Mouse (Mus musculus) mature B cell (primary cell): Measurements from ENCODE around the gene Gm49396.

Source experiments
- in situ Hi-C: fragments of 300-500 bp; cut with MboI; formaldehyde crosslinking; loops from 2 replicates; pipeline ENCODE4 v1.14.3; 2019

Gene Gm49396

GRCm38 (mm10) chr7:30552102-30553020, 10.8 kb upstream of the Gm49396 start, which contains the start of the genes Hspb6 and Proser3:
Gene Hspb6, plus strand, starts transcription at chr7:30552178.
Gene Proser3, minus strand, starts transcription at chr7:30552299.
- in situ Hi-C loops: no loop called here

GRCm38 (mm10) chr7:30553021-30553589, 10.0 kb upstream of the Gm49396 start:
- in situ Hi-C loops: no loop called here

- in situ Hi-C loops: no loop called here
These were observed 9.1 kb upstream of the Gm49396 start for GRCm38 (mm10) chr7:30553810-30554584.

DNA sequence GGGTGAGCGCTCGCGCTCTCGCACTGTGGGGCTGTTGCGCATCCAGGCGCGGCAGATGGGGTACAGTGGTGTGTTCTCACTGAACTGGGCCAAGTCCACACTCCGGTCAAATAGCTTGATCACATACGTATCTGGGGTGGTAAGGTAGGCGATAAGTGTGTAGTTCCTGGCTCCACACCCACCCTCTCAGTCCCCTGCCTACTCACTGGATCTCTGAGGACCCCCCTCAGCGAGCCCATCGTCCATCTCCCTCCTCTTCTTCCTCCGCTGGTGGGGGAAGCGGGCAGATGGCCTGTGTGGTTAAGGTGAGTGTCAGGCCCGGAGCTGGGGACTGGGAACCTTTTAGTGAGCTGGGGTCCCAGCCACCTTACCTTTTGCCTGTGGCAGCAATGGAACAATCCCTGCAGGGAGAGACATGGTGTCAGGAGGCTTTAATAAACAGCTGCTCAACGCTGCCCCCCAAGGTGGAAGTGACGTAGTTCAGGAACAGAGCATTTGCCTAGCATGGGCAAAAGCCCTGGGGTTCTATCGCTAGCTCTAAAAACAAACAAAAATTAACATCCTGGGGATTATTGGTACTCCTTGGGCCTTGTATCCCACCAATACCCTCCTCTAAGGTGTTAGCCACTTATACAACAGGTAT, 6.1 kb upstream of the Gm49396 start:
- in situ Hi-C loops: no loop called here

DNA sequence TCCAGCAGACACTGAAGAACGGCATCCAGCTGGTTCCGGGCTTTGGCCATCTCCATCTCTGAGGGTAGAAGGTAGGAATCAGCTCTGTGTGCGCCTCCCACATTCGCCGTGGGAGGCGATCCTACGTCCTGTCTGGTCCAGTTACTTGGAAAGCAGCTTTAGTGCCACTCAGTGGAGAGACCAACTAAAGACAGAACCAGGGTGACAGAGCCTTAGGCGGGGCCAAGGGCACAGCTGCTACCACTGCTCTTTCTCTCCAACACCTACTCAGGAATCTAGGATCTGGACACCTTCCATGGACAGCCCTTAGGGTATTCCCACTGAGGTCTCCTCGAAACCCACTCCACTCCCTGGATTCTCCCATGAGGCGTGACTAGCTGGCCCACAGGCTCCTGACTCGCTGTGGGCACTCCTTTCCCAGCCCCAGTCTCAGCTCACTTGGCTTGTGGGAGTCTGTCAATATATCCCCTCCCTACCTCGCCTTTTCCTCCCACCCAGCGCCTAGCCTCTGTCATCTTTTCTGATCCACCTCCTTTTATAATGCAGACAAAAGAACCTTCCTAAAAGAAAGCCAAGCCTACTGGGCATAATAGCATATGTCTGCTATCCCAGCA, 5.1 kb upstream of the Gm49396 start:
- in situ Hi-C loops: no loop called here

GRCm38 (mm10) chr7:30558656-30559442, 4.3 kb upstream of the Gm49396 start:
- in situ Hi-C loops: no loop called here

- in situ Hi-C loops: no loop called here
These were observed 3.6 kb upstream of the Gm49396 start, which contains the start of gene Lin37 for GRCm38 (mm10) chr7:30559443-30559954. Gene Lin37, minus strand, starts transcription at chr7:30559838.

DNA sequence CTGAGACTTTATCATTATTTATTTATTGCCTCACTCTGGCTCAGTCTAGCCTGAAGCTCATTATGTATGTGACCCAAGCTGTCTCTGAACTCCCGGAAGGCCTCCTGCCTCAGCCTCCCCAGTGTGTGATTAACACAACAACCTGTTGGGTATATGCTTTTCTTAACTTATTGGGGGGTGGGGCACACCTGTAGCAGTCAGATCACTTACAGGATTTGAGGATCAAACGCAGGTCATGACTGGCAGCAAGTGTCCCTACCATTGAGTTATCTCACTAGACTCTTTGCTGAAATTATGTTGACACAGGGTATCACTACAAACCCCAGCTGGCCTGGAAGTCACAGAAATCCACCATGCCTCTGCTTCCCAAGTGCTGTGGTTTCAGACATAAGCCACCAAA, 2.8 kb upstream of the Gm49396 start:
- in situ Hi-C loops: no loop called here

- in situ Hi-C loops: no loop called here
These were observed 523 bp upstream of the Gm49396 start for GRCm38 (mm10) chr7:30562526-30563116.

- in situ Hi-C loops: no loop called here
These were observed 749 bp downstream of the Gm49396 start for GRCm38 (mm10) chr7:30563906-30564280.

DNA sequence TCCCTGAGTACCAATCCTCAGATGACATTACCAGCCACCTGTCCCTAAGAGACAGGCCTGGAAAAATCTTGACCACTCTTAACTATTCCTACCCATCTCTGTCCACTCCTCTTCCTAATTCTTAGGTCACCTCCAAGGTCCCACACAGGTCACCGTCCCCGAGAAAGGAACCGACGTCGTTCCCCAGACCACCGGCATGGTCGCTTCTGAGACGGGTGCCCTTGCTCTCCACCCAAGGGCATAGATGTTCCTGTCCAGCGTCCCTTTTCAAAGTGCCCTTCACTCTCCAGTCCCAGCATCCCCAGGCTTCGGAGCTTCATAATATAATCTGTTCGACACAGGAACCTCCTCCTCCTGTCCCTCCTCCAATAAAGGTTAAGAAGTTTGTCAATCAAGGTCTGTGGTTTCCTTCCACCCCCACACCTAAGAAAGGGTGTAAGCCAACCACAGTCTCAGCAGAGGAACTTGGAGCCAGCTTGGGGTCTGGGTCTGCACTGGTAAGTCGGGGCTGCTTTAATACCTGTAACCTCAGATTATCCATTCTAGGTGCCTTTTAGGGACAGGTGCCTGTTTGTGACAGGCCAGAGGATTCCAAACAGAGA, 1.9 kb downstream of the Gm49396 start, which contains the start of gene Igflr1:
Gene Igflr1 (plus strand): TSS at position 458 of the 602 bp plus-strand sequence.
- in situ Hi-C loops: no loop called here

DNA sequence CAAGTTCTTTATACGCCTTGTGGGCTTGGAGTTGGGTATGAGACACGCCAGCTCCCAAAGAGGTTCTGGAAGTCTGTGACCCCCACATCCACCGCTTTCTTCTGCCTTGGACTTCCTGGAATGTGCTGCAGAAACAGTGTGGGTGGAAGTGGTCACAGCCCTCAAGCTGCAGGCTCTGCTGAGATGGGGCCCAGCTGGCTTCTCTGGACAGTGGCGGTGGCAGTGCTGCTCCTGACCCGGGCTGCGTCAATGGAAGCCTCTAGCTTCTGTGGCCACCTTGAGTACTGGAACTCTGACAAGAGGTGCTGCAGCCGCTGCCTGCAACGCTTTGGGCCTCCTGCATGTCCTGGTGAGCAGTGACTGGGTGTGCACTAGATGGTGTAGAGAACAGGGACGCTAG, 2.9 kb downstream of the Gm49396 start:
- in situ Hi-C loops: no loop called here

DNA sequence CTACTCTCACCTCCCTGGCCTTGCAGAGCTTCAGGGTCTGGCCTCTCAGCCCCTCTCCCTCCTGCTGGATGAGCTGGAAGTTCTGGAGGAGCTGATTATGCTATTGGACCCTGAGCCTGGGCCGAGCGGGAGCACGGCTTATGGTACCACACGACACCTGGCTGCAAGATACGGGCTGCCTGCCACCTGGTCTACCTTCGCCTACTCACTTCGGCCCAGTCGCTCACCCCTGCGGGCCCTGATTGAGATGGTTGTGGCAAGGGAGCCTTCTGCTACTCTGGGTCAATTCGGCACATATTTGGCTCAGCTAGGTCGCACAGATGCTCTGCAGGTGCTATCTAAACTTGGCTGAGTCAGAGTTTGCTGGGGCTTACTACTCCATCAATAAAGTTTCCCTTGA, 4.4 kb downstream of the Gm49396 start:
- in situ Hi-C loops: no loop called here

DNA sequence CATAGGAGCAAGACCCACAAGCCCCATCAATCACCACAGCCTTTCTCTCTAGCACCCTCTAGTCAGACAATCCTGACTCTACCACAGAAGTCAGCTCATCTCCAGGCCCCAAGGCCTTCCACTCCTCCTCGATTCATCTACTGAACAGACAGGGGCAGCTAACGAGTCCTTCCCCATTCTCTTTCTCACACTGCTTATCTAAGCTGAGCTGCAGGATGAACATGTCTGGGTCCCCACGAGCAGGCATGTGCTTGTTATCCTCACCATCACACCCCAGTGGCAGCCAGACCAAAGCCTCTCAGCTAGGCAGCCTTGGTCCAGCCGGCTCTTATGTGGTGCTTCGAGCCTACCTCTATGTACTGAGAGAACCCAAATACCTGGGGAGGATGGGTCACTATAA, 9.2 kb downstream of the Gm49396 start:
- in situ Hi-C loops: no loop called here

DNA sequence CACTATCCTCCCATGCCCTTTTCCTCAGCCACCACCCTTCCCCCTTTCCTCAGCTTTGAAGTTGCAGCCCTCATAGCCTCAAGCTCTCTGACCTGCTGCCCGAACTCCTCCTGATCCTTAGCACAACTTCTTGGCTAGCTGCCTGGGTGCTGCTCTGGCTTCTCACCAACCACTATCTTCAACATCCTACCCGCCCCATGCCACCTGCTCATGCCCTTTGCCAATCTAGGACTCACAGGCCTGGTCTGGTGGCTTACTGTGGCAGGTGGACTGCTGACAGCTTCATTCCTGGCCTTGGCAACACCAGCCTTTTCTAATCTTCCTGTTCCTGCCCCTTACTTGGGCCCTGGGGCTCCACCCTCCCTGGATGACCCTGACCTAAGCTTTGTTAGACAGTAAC, 9.8 kb downstream of the Gm49396 start:
- in situ Hi-C loops: no loop called here

DNA sequence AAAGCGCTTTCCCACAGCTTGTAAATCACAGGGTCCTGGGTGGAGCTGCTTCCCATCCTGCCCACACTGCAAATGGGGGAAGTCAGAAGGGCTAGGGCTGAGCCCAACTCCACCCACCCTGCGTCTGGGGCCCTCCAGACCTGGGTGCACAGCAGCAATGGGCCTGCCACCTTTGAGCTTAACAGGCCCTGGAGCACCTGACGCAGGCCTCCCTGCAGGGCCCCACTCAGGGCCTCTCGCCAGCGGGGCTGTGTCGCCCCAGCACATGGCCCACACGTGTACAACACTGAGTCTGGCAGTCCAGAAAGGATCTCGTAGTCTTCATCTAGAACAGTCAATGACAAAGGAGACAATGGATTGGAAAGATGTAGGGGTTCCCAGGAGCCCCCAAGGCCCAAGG, 16.8 kb downstream of the Gm49396 start:
- in situ Hi-C loops: no loop called here

DNA sequence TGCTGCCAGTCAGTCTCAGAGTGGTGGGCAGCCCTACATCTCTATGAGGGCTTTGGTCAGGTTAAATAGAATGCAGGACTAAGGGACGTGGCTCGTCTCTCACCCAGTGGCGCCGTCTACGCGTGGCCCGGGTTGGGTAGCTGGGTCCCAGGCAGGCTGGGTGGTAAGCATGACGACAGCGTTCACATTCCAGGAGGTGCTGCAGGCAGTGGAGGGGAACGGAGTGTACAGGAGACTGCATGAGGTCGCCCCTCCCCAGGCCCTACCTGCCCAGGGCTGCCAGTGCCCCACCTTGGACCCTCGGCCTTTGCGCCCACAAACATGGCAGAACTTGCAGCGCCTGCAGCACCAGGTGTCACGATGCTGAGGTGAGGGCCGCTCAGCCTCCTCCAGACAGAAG, 18.4 kb downstream of the Gm49396 start:
- in situ Hi-C loops: no loop called here

- in situ Hi-C loops: no loop called here
These were observed 21.2 kb downstream of the Gm49396 start for GRCm38 (mm10) chr7:30584339-30584738.

DNA sequence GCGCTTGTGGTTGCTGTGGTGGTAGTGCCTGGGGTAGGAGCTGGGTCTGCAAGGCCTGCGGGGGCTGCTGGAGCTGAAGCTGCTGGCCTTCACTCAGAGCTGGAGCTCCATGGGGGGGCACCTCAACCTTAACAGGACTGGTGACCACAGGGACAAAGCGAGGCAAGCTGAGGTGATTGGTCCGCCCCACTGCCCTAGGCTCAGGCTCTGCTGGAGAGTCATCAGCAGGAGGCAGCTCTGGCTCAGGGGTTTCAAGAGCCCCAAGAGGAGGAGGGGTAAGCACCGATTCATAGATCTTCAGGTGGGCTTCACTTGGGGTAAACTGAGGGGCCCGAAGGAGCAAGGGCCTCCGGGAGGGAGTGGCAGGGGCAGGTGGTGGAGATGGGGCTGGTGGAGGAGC, 22.0 kb downstream of the Gm49396 start:
- in situ Hi-C loops: no loop called here
